Mouse (Mus musculus): ENCODE results near the gene Mafk.

- TF ChIP-seq CTCF (conservative IDR thresholded peaks at IDR 0.05 in 1 of 2, IDR thresholded peaks at IDR 0.05 in 1 of 2; ENCODE audit: low read depth in 2 of 2, low read length in 2 of 2) (peak; percentile 47 to 76; a peak in 3 of 4 replicates), CHD2 (IDR thresholded peaks at IDR 0.05; ENCODE audit: low read length) (no peak), JUND (conservative IDR thresholded peaks at IDR 0.05; ENCODE audit: low read depth, low read length) (no peak), SIN3A (IDR thresholded peaks at IDR 0.05; ENCODE audit: low read length) (no peak), POLR2A (IDR thresholded peaks at IDR 0.05; ENCODE audit: low read depth, low read length) (no peak), USF1 (IDR thresholded peaks at IDR 0.05; ENCODE audit: low read depth, low read length) (no peak), MAZ (IDR thresholded peaks at IDR 0.05; ENCODE audit: low read depth, low read length) (no peak)
These were observed 27.5 kb downstream of the Mafk start for GRCm38 (mm10) chr5:139818801-139819200.
